7 mouse cellular contexts compared by ENCODE assay signal in the genomic region with DNA sequence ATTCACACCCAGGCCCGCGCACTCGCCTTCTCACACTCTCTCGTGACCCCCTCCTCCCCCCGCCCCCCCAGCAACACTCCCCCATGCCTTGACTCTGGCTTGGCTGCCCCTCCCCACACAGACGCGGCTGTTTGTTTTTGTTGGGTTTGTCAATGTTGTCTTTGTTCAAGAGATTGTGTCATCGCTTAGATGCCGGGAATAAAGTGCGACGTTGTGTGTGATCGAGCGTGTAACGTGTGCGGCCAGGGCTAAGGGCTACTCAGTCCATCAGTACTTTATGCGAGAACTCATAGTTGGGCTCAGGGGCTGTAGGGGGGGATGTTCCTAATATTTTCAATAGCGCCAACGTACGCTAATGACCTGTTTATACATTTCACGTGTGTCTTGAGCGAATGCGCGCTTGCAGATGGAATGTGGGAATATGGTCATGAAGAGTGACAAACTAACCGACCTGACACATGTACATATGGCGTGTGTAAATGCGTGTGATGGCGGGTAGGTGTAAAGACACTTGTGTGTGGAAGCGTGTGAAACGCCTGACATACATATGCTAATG. TPM values are rescaled to one million over a fixed set of nuclear protein-coding genes. Genes with fewer than 3 reads are reported as not detected.
DNase-seq lines count a peak whose midpoint lies in the region; ATAC-seq and TF ChIP-seq lines count a peak whose summit lies in the region.

No protein-coding gene starts in this region.

- peak overlapping the region; percentile 58 for H3K9ac ChIP-seq in neural tube, embryonic 11.5 days (ENCODE audit: low read length)
- H3K9ac ChIP-seq in embryonic facial prominence, embryonic 11.5 days (replicated peaks; ENCODE audit: low read length) = peak overlapping the region; percentile 68
- peak overlapping the region; percentile 73 for H3K9ac ChIP-seq in hindbrain, embryonic 16.5 days (ENCODE audit: low read depth, low read length)
- H3K9ac ChIP-seq in liver, embryonic 16.5 days (ENCODE audit: low read depth, low read length) = peak overlapping the region; percentile 6; the same call in 1 of the 2 replicates

- H3K4me2 ChIP-seq in neural tube, embryonic 11.5 days (ENCODE audit: low read depth) = peak overlapping the region; percentile 94
- H3K4me2 ChIP-seq in embryonic facial prominence, embryonic 11.5 days (ENCODE audit: low read depth, low read length) = peak overlapping the region; percentile 43
- peak overlapping the region; percentile 98 for H3K4me2 ChIP-seq in hindbrain, embryonic 16.5 days (ENCODE audit: low read length)
- H3K4me2 ChIP-seq in liver, embryonic 16.5 days (ENCODE audit: low read depth, low read length) = peak overlapping the region; percentile 61

- peak overlapping the region; percentile 41 for H3K4me3 ChIP-seq in neural tube, embryonic 11.5 days (ENCODE audit: low read depth, low read length)
- peak overlapping the region; percentile 49 for H3K4me3 ChIP-seq in embryonic facial prominence, embryonic 11.5 days (ENCODE audit: low read depth, low read length)
- H3K4me3 ChIP-seq in hindbrain, embryonic 16.5 days (ENCODE audit: low read length) = peak overlapping the region; percentile 53
- H3K4me3 ChIP-seq in liver, embryonic 16.5 days (ENCODE audit: low read depth, low read length) = peak overlapping the region; percentile 50
- peak overlapping the region; percentile 49 for H3K4me3 ChIP-seq in olfactory bulb, adult 2 months (ENCODE audit: insufficient read depth, low read depth, low read length)

- ATAC-seq in neural tube, embryonic 11.5 days (ENCODE audit: insufficient read depth, low FRiP score, low TSS enrichment) = peak; percentile 36; the same call in 1 of the 2 replicates
- ATAC-seq in embryonic facial prominence, embryonic 11.5 days (replicated peaks; ENCODE audit: insufficient number of reproducible peaks, low FRiP score, low TSS enrichment, low read depth) = no peak
- peak; percentile 9 for ATAC-seq in hindbrain, embryonic 16.5 days
- peak; percentile 14; the same call in 1 of the 2 replicates for ATAC-seq in liver, embryonic 16.5 days (ENCODE audit: low read depth)
- ATAC-seq in megakaryocyte progenitor cell, adult 5-6 weeks (replicated peaks; ENCODE audit: poor library complexity) = no peak

- H3K27me3 ChIP-seq in neural tube, embryonic 11.5 days (ENCODE audit: control insufficient read depth, insufficient read depth, low read length) = peaks cover 27% of the 10 kb centered on the region
- H3K27me3 ChIP-seq in embryonic facial prominence, embryonic 11.5 days (ENCODE audit: control insufficient read depth, insufficient read depth, low read length) = peaks cover 5% of the 10 kb centered on the region
- no peaks in the 10 kb centered on the region for H3K27me3 ChIP-seq in hindbrain, embryonic 16.5 days (replicated peaks; ENCODE audit: control insufficient read depth, insufficient read depth, low read length)
- H3K27me3 ChIP-seq in liver, embryonic 16.5 days (ENCODE audit: control insufficient read depth, insufficient read depth, low read depth, low read length) = peaks cover 45% of the 10 kb centered on the region

- DNase-seq in neural tube, embryonic 11.5 days (ENCODE audit: low spot score) = peak; percentile 36
- no peak for DNase-seq in neural tube, embryonic 10.5 days (ENCODE audit: extremely low spot score, low spot score)
- DNase-seq in embryonic facial prominence, embryonic 11.5 days (ENCODE audit: low spot score) = no peak

- peaks cover 14% of the 10 kb centered on the region for H3K4me1 ChIP-seq in neural tube, embryonic 11.5 days (ENCODE audit: control insufficient read depth, insufficient read depth, low read length)
- H3K4me1 ChIP-seq in embryonic facial prominence, embryonic 11.5 days (ENCODE audit: control insufficient read depth, insufficient read depth, low read length) = peaks cover 16% of the 10 kb centered on the region
- H3K4me1 ChIP-seq in hindbrain, embryonic 16.5 days (ENCODE audit: control insufficient read depth, insufficient read depth, low read depth, low read length) = peaks cover 28% of the 10 kb centered on the region
- peaks cover 2% of the 10 kb centered on the region for H3K4me1 ChIP-seq in liver, embryonic 16.5 days (ENCODE audit: control insufficient read depth, low read depth, low read length)
- peaks cover 28% of the 10 kb centered on the region for H3K4me1 ChIP-seq in olfactory bulb, adult 2 months (ENCODE audit: control insufficient read depth, insufficient read depth, low read length)

- TF ChIP-seq CTCF in olfactory bulb, adult 2 months (IDR thresholded peaks at IDR 0.05; ENCODE audit: insufficient read depth, low read depth, low read length) = no peak

- no peaks in the 10 kb centered on the region for H3K9me3 ChIP-seq in neural tube, embryonic 11.5 days (ENCODE audit: control insufficient read depth, low read length)
- H3K9me3 ChIP-seq in embryonic facial prominence, embryonic 11.5 days (replicated peaks; ENCODE audit: control insufficient read depth, low read length) = no peaks in the 10 kb centered on the region
- H3K9me3 ChIP-seq in hindbrain, embryonic 16.5 days (ENCODE audit: control insufficient read depth, low read length) = no peaks in the 10 kb centered on the region
- no peaks in the 10 kb centered on the region for H3K9me3 ChIP-seq in liver, embryonic 16.5 days (replicated peaks; ENCODE audit: control insufficient read depth, low read length)

- H3K27ac ChIP-seq in neural tube, embryonic 11.5 days (ENCODE audit: low read depth, low read length) = no peak overlapping the region
- no peak overlapping the region for H3K27ac ChIP-seq in embryonic facial prominence, embryonic 11.5 days (replicated peaks; ENCODE audit: low read depth, low read length)
- no peak overlapping the region; the same call in 1 of the 2 replicates for H3K27ac ChIP-seq in hindbrain, embryonic 16.5 days (ENCODE audit: low read depth, low read length)
- peak overlapping the region; percentile 73 for H3K27ac ChIP-seq in liver, embryonic 16.5 days (ENCODE audit: low read length)
- H3K27ac ChIP-seq in olfactory bulb, adult 2 months (ENCODE audit: insufficient read depth, low read depth, low read length) = no peak overlapping the region

- no peak for TF ChIP-seq POLR2A in olfactory bulb, adult 2 months (IDR thresholded peaks at IDR 0.05; ENCODE audit: insufficient read depth, low read depth, low read length)

- no peaks in the 10 kb centered on the region for H3K36me3 ChIP-seq in neural tube, embryonic 11.5 days (ENCODE audit: control insufficient read depth, insufficient read depth, low read length)
- no peaks in the 10 kb centered on the region for H3K36me3 ChIP-seq in embryonic facial prominence, embryonic 11.5 days (replicated peaks; ENCODE audit: control insufficient read depth, insufficient read depth, low read depth, low read length)
- no peaks in the 10 kb centered on the region for H3K36me3 ChIP-seq in hindbrain, embryonic 16.5 days (ENCODE audit: control insufficient read depth, insufficient read depth, low read length)
- no peaks in the 10 kb centered on the region for H3K36me3 ChIP-seq in liver, embryonic 16.5 days (ENCODE audit: control insufficient read depth, insufficient read depth)

- WGBS in neural tube, embryonic 11.5 days = under 1% methylated on average over 29 of the region's 29 CpGs
- under 1% methylated on average over 29 of the region's 29 CpGs for WGBS in embryonic facial prominence, embryonic 11.5 days
- WGBS in hindbrain, embryonic 16.5 days = under 1% methylated on average over 29 of the region's 29 CpGs
- 1% methylated on average over 29 of the region's 29 CpGs for WGBS in liver, embryonic 16.5 days (ENCODE audit: insufficient replicate concordance)
- 1% methylated on average over 28 of the region's 29 CpGs for WGBS in olfactory bulb, adult 2 months

RNA-seq across cellular contexts. Expression of a gene that starts 0.8 kb away (rescaled TPM):
- polyA plus RNA-seq in neural tube, embryonic 11.5 days (2014; fragmentation: Nextera tagmentation; extraction: Ambion mirVana) = 13.7 and 15.9 TPM in 2 replicates
- polyA plus RNA-seq in embryonic facial prominence, embryonic 11.5 days (2014; fragmentation: Nextera tagmentation; extraction: Ambion mirVana) = 26.9 and 30.2 TPM in 2 replicates
- polyA plus RNA-seq in hindbrain, embryonic 16.5 days (2015; fragmentation: Nextera tagmentation; extraction: Ambion mirVana) = 8.4 and 9.9 TPM in 2 replicates
- 8.1 and 12.7 TPM in 2 replicates for polyA plus RNA-seq in liver, embryonic 16.5 days (2015; fragmentation: Nextera tagmentation; extraction: Ambion mirVana)
- polyA plus RNA-seq in olfactory bulb, adult 2 months (2012; ENCODE audit: insufficient read depth, insufficient read length, low replicate concordance, missing spikeins) = not detected in 2 replicates
- total RNA-seq in megakaryocyte progenitor cell, adult 5-6 weeks (2015) = 0.62 TPM in 1 of 2 replicates, not detected in the other
- 0.17 TPM in 1 of 2 replicates, not detected in the other for total RNA-seq in megakaryocyte progenitor cell, adult 5-6 weeks (2017)

RNA-seq across cellular contexts. Expression of a gene that starts 9.8 kb away (rescaled TPM):
- 33.8 and 37.6 TPM in 2 replicates for polyA plus RNA-seq in neural tube, embryonic 11.5 days (2014; fragmentation: Nextera tagmentation; extraction: Ambion mirVana)
- polyA plus RNA-seq in embryonic facial prominence, embryonic 11.5 days (2014; fragmentation: Nextera tagmentation; extraction: Ambion mirVana) = 39.8 and 45.7 TPM in 2 replicates
- polyA plus RNA-seq in hindbrain, embryonic 16.5 days (2015; fragmentation: Nextera tagmentation; extraction: Ambion mirVana) = 39.4 and 43.9 TPM in 2 replicates
- polyA plus RNA-seq in liver, embryonic 16.5 days (2015; fragmentation: Nextera tagmentation; extraction: Ambion mirVana) = 18.9 and 22.2 TPM in 2 replicates
- polyA plus RNA-seq in olfactory bulb, adult 2 months (2012; ENCODE audit: insufficient read depth, insufficient read length, low replicate concordance, missing spikeins) = not detected in 2 replicates
- total RNA-seq in megakaryocyte progenitor cell, adult 5-6 weeks (2015) = 70.1 and 72.0 TPM in 2 replicates
- total RNA-seq in megakaryocyte progenitor cell, adult 5-6 weeks (2017) = 49.4 and 65.0 TPM in 2 replicates

RNA-seq across cellular contexts. Expression of a gene that starts 21.0 kb away (rescaled TPM):
- 86.1 and 88.5 TPM in 2 replicates for polyA plus RNA-seq in neural tube, embryonic 11.5 days (2014; fragmentation: Nextera tagmentation; extraction: Ambion mirVana)
- 82.4 and 87.9 TPM in 2 replicates for polyA plus RNA-seq in embryonic facial prominence, embryonic 11.5 days (2014; fragmentation: Nextera tagmentation; extraction: Ambion mirVana)
- 64.3 and 79.8 TPM in 2 replicates for polyA plus RNA-seq in hindbrain, embryonic 16.5 days (2015; fragmentation: Nextera tagmentation; extraction: Ambion mirVana)
- polyA plus RNA-seq in liver, embryonic 16.5 days (2015; fragmentation: Nextera tagmentation; extraction: Ambion mirVana) = 51.9 and 59.4 TPM in 2 replicates
- polyA plus RNA-seq in olfactory bulb, adult 2 months (2012; ENCODE audit: insufficient read depth, insufficient read length, low replicate concordance, missing spikeins) = not detected in 2 replicates
- 84.4 and 101 TPM in 2 replicates for total RNA-seq in megakaryocyte progenitor cell, adult 5-6 weeks (2015)
- total RNA-seq in megakaryocyte progenitor cell, adult 5-6 weeks (2017) = 80.4 and 135 TPM in 2 replicates

RNA-seq across cellular contexts. Expression of a gene that starts 34.0 kb away (rescaled TPM):
- 11.6 and 12.8 TPM in 2 replicates for polyA plus RNA-seq in neural tube, embryonic 11.5 days (2014; fragmentation: Nextera tagmentation; extraction: Ambion mirVana)
- 3.0 and 4.5 TPM in 2 replicates for polyA plus RNA-seq in embryonic facial prominence, embryonic 11.5 days (2014; fragmentation: Nextera tagmentation; extraction: Ambion mirVana)
- polyA plus RNA-seq in hindbrain, embryonic 16.5 days (2015; fragmentation: Nextera tagmentation; extraction: Ambion mirVana) = 78.7 and 87.1 TPM in 2 replicates
- 0.14 and 0.28 TPM in 2 replicates for polyA plus RNA-seq in liver, embryonic 16.5 days (2015; fragmentation: Nextera tagmentation; extraction: Ambion mirVana)
- not detected in 2 replicates for polyA plus RNA-seq in olfactory bulb, adult 2 months (2012; ENCODE audit: insufficient read depth, insufficient read length, low replicate concordance, missing spikeins)
- 1.2 and 1.5 TPM in 2 replicates for total RNA-seq in megakaryocyte progenitor cell, adult 5-6 weeks (2015)
- 0.12 and 0.91 TPM in 2 replicates for total RNA-seq in megakaryocyte progenitor cell, adult 5-6 weeks (2017)

RNA-seq across cellular contexts. Expression of a gene that starts 34.4 kb away (rescaled TPM):
- 237 and 255 TPM in 2 replicates for polyA plus RNA-seq in neural tube, embryonic 11.5 days (2014; fragmentation: Nextera tagmentation; extraction: Ambion mirVana)
- polyA plus RNA-seq in embryonic facial prominence, embryonic 11.5 days (2014; fragmentation: Nextera tagmentation; extraction: Ambion mirVana) = 287 and 288 TPM in 2 replicates
- polyA plus RNA-seq in hindbrain, embryonic 16.5 days (2015; fragmentation: Nextera tagmentation; extraction: Ambion mirVana) = 205 and 227 TPM in 2 replicates
- polyA plus RNA-seq in liver, embryonic 16.5 days (2015; fragmentation: Nextera tagmentation; extraction: Ambion mirVana) = 129 and 131 TPM in 2 replicates
- polyA plus RNA-seq in olfactory bulb, adult 2 months (2012; ENCODE audit: insufficient read depth, insufficient read length, low replicate concordance, missing spikeins) = not detected in 2 replicates
- total RNA-seq in megakaryocyte progenitor cell, adult 5-6 weeks (2015) = 284 and 290 TPM in 2 replicates
- 294 and 304 TPM in 2 replicates for total RNA-seq in megakaryocyte progenitor cell, adult 5-6 weeks (2017)

Comparison
In these comparisons a context has a peak if more than half of its experiments do, and no peak if none do; other contexts are left out.
1. ATAC-seq: peak in neural tube, embryonic 11.5 days (single experiment), hindbrain, embryonic 16.5 days (single experiment) and liver, embryonic 16.5 days (single experiment); none in embryonic facial prominence, embryonic 11.5 days (single experiment) and megakaryocyte progenitor cell, adult 5-6 weeks (single experiment).
2. H3K4me2 ChIP-seq: peak in every context shown above with its lines; median percentile 98 in hindbrain, embryonic 16.5 days; 94 in neural tube, embryonic 11.5 days; 61 in liver, embryonic 16.5 days; 43 in embryonic facial prominence, embryonic 11.5 days.
3. H3K9ac ChIP-seq: peak in every context shown above with its lines; median percentile 73 in hindbrain, embryonic 16.5 days; 68 in embryonic facial prominence, embryonic 11.5 days; 58 in neural tube, embryonic 11.5 days; 6 in liver, embryonic 16.5 days.
4. RNA of a gene that starts 9.8 kb away (polyA plus RNA-seq): 39.4 to 43.9 TPM in hindbrain, embryonic 16.5 days, 39.8 to 45.7 TPM in embryonic facial prominence, embryonic 11.5 days, 33.8 to 37.6 TPM in neural tube, embryonic 11.5 days and 18.9 to 22.2 TPM in liver, embryonic 16.5 days; not detected in olfactory bulb, adult 2 months; every median in the first group is over 10 times any median in the second.
5. RNA of a gene that starts 21.0 kb away (polyA plus RNA-seq): 86.1 to 88.5 TPM in neural tube, embryonic 11.5 days, 82.4 to 87.9 TPM in embryonic facial prominence, embryonic 11.5 days, 64.3 to 79.8 TPM in hindbrain, embryonic 16.5 days and 51.9 to 59.4 TPM in liver, embryonic 16.5 days; not detected in olfactory bulb, adult 2 months; every median in the first group is over 10 times any median in the second.
6. Peak in every context shown above with its lines, with median percentiles within 50 percentile points of each other: H3K4me3 ChIP-seq.